Mouse (Mus musculus): ENCODE data around the gene Rnf43. TPM values are rescaled to one million over a fixed set of nuclear protein-coding genes. Genes with fewer than 3 reads are reported as not detected.

The Rnf43 gene
- polyA plus RNA-seq, 2 experiments from 2014 or later = 23.8 to 25.3 TPM

DNA sequence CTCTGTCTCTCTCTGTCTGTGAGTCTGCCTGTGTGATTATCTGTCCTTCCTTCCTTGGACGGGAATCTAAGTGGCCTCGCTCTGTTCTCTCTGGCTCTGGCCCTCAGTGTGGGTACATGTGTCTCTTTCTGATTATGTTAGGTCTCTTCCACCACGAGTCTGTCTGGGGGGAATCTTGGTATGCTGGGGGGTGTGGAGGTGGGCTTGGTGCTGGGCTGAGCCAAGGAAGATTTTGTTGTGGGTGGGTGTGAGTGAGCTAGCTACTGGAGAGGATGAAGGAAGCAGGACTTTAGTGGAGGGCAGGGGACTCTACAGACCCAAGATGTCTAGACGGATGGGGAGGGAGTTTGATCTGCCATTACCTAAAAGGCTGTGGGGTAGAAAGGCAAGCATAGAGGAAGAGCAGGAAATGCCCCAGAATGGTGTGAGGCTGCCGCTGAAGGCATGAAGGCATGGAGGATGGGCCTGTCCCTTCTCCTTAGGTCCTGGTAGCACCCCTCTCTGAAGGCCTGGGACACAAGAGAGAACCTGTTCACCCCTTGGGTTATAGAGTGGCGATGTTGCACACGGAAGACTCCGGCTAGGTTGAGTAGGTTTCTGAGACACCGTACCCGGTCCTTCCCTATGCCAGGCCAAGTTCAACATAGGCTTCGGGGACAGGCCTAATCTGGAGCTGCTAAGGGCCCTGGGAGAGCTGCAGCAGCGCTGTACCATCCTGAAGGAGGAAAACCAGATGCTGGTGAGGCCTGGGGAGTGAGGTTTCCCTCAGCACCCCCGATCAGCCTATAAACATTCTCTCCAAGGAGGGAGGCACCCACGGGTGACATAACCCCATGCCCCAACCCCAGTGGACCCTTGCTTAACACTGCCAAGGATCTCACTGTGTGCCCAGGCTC is 99.5 kb downstream of the Rnf43 start:
- no peak for ATAC-seq

DNA sequence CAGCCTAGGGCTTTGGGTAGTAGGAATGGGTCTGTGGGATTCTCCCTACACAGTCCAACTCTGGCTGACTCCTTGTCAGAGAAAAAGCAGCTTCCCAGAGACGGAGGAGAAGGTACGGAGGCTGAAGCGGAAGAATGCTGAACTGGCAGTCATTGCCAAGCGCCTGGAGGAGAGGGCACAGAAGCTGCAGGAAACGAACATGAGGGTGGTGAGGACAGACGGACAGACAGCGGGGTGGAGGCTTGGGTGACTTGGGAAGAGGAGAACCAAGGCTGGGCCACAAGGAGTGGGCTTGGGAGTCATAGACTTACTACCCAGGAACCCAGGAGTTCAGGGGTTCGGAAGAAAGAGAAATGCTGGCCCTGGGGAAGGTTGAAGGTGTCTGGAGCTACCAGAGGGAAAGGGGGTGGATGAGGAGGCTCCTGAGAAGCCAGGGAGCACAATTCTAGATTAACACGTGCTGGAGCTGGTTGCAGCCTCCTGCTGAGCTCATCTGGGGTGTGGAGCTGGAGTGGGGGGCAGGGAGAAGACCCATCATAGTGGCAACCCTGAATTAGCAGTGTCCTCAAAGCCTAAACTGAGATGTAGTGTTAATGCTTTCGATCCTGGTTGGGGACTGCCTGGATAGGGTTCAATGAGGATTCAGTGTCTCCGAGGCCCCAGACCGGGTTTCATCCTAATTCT is 100.3 kb downstream of the Rnf43 start:
- no peak for ATAC-seq

DNA sequence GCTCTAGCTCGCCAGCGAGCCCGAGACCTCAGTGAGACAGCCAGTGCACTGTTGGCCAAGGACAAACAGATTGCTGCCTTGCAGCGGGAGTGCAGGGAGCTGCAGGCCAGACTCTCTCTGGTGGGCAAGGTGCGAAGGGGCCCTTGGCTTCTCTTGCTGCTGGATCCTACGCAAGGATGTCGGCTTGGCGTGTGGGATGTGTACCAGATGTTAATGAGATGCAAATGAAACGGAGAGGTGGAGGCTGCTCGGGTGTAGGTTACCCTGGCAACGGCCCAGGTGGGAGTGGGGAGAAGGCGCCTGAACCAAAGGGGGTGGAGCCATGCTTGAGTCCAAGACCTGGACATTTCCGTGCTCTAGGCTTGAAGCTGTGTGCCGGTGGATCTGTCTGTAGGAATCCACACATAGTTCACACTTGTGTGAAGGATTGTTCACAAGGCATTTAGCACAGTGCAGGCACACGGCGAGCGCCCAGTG is 101.0 kb downstream of the Rnf43 start:
- no peak for ATAC-seq

DNA sequence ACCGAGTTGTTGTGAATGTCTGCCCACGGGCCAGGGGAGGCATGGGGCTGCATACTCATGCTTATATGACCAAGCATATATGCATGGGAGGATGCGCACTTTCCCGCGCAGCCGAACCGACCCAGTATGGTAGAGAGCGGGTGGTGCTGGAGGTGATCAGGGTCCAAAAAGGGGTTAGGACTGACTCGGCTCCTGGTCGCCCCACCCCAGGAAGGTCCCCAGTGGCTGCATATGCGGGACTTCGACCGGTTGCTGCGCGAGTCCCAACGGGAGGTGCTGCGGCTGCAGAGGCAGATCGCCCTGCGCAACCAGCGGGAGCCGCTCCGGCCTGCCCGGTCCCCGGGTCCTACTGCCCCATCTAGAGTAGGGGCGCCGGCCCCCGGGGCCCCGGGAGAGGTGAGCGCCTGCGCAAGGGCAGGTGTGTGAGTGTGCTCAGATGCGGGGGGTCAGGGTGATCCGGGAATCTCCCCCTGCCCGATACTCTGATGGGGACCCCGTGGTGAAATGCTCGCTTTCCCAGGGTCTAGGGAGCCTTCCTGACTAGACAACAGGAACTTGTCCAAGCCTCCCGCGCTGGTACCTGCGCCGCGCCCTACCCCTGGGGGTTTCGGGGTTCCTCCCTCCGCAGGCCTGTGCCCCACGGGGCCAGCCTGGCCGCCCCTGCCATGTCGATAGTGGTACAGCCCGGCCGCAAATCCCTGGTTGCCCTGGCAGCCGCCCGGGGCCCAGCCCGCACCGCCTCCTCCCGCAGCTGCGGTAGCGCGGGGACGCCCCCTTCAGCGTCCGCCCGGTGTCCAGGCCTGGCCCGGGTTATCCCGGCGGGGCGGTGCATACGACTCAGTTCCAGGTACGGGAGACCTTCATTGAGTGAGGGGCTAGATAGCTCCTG is 101.7 kb downstream of the Rnf43 start:
- no peak for ATAC-seq

DNA sequence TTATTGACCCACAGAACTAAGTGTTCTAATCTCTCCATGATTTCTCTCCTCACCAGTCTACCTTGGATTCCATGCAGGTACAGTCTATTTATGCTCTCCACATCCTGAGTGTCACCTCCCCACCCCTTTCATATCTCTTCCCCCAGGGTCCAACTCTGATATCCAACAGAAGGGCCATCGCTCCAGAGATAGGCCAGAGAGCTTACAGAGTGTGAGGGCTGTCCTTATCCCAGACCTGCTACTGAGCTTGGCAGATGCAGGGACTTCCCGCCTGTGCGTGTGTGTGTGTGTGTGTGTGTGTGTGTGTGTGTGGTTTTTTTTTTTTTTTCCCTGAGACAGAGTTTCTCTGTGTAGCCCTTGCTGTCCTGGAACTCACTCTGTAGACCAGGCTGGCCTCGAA is 106.2 kb downstream of the Rnf43 start:
- no peak for ATAC-seq

DNA sequence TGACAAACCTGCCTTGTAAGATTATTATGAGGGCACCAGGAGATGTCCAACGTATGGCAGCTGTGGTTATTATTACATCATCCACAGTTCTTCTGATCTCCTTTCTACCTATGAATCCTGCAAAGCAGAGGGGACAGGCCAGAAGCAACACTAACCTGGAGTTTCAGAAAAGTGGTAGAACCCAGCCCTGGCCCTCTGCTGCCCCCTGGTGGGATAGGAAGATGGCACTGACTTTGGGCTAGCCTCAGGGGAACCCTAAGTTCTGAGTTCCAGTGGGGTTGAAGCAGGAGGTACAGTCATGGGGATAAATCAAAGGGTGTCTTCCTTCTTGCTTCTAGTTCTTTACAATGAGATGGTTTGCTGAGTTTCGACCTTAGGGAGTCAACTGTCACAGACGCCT is 108.5 kb downstream of the Rnf43 start:
- peak; percentile 57 for ATAC-seq

DNA sequence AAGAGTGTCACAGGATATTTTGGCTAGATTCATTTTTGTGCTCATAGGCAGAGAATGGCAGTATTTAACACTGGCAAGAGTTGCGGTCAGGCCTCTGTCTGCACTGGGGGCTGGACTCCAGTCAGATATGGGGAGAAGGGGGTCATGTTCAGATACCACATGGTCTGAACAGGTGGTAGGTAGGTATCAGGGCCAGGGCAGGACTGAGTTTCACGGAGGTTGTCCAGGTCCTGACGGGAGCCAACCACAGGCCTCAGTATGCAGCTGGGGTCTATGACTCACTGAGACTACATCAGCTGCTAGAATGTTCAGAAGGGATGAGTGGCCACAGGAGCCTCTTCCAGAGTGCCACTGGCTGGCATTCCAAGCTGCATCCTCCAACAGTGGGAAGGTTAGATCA is 109.8 kb downstream of the Rnf43 start:
- no peak for ATAC-seq

DNA sequence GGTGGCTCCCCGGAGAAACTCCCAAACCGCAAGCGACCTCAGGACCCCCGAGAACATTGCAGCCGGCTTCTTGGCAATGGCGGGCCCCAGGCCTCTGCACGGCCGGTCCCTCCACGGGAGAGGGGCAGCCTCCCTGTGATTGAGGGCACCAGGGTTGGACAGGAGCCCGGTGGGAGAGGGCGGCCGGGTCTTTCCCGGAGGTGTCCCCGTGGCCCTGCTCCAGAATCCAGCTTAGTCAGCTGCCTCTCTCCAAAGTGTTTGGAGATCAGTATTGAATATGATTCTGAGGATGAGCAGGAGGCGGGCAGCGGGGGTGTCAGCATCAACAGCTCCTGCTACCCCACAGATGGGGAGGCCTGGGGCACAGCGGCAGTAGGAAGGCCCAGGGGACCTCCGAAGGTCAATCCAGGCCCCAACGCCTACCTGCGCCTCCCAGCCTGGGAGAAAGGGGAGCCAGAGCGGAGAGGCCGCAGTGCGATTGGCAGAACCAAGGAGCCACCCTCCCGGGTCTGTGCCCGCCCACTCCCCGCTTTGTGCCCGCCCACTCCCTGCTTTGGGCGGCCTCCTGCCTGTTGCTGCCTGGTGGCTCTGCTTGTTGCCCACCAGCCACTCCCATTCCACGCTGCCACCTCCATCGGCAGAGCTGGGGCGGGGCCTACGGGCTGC is 115.7 kb downstream of the Rnf43 start:
- no peak for ATAC-seq

DNA sequence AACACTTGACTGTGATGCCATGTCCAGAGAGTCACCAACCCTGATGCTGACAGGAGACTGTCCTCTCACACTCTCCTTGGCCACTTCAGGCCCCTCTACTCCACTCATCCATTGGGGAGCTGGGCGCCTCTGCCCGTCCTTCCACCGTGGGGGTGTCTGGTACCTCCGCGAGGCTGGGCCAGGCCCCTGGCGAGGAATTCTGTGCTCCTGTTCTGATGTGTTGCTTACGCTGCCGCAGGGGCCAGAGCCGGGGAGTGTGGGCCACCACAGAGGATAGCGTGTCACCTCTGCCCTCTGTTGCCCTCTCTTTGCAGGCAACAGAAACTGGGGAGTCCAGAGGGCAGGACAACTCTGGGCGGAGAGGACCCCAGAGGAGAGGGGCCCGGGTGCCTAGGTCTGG is 116.4 kb downstream of the Rnf43 start:
- no peak for ATAC-seq

DNA sequence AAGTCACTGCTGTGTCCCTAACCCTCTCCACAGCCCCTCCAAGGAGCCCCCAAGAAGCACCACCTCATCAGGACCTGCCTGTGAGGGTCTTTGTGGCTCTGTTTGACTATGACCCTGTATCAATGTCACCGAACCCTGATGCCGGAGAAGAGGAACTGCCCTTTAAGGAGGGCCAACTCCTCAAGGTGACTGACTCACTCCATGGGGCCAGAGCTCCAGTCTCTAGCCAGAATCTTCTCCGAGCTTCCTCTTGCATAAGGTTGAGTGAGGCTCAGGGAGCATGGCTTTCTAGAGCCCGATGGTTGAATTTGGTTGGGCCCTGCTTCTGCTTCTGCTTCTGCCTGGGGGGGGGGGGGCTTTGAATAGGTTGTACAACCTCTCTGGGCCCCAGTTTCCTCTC is 116.9 kb downstream of the Rnf43 start:
- ATAC-seq = no peak

DNA sequence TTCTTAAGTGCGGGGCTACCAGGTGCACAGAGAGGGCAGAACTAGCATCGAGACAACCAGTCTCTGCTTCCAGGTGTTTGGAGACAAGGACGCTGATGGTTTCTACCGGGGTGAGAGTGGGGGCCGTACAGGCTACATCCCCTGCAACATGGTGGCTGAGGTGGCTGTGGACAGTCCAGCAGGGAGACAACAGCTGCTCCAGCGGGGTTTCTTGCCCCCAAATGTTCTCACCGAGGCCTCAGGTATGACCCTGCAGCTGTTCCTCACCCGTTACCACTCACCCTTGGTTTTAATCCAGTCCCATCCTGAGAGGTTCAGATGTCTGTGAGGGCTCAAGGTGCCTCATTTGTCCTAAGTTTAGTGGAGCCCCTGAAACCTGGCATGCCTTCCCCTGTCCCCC is 117.6 kb downstream of the Rnf43 start:
- no peak for ATAC-seq

Other genes with a start within 250 kb of the Rnf43 start
- gene Gm11492, start 96.1 kb upstream of the Rnf43 start, polyA plus RNA-seq (2017; shearing (Covaris generic)) = not detected
- 1 to 10 TPM in 1 of 2 experiments, under 1 TPM in 1; 0.49 to 2.5 TPM for gene Sept4, start 93.8 kb upstream of the Rnf43 start, polyA plus RNA-seq (2017; shearing (Covaris generic))
- gene Mtmr4, start 70.6 kb upstream of the Rnf43 start, polyA plus RNA-seq (2017; shearing (Covaris generic)) = 10 to 100 TPM; 10.2 to 11.1 TPM
- gene Hsf5, start 45.6 kb upstream of the Rnf43 start, polyA plus RNA-seq (2017; shearing (Covaris generic)) = under 1 TPM in 1 of 2 experiments, not detected in 1; 0.11 TPM
- gene Supt4a, start 74.8 kb downstream of the Rnf43 start, polyA plus RNA-seq (2017; shearing (Covaris generic)) = 100 to 1,000 TPM; 373 to 410 TPM
- gene Tspoap1, start 97.8 kb downstream of the Rnf43 start, polyA plus RNA-seq (2017; shearing (Covaris generic)) = 1 to 10 TPM; 1.6 to 2.4 TPM
- gene Mpo, start 130.9 kb downstream of the Rnf43 start, polyA plus RNA-seq (2017; shearing (Covaris generic)) = not detected
- gene Lpo, start 165.6 kb downstream of the Rnf43 start, polyA plus RNA-seq (2017; shearing (Covaris generic)) = not detected
- gene Mks1, start 190.5 kb downstream of the Rnf43 start, polyA plus RNA-seq (2017; shearing (Covaris generic)) = 1 to 10 TPM; 4.7 to 4.8 TPM
- not detected for gene Epx, start 212.8 kb downstream of the Rnf43 start, polyA plus RNA-seq (2017; shearing (Covaris generic))
- gene Olfr462, start 229.5 kb downstream of the Rnf43 start, polyA plus RNA-seq (2017; shearing (Covaris generic)) = not detected
- gene Olfr463, start 234.7 kb downstream of the Rnf43 start, polyA plus RNA-seq (2017; shearing (Covaris generic)) = not detected

All from activated CD4-positive, CD25-positive, alpha-beta regulatory T cell, adult 4 months (primary cell).